Mouse (Mus musculus): ENCODE data around the gene 2310011J03Rik. TPM values are rescaled to one million over a fixed set of nuclear protein-coding genes. Genes with fewer than 3 reads are reported as not detected.
A peak's percentile ranks its signal among the peaks of the same experiment; 100 is the strongest.

The 2310011J03Rik gene
- total and polyA plus RNA-seq, 3 experiments: 13.3 to 27.3 (median 14.5) TPM

GRCm38 (mm10) chr10:80311560-80311959, 8.8 kb downstream of the 2310011J03Rik start:
- Histone ChIP-seq H3K9ac (ENCODE audit: low read depth, low read length) (no peak overlapping the region), H3K36me3 (ENCODE audit: control insufficient read depth, insufficient read depth, low read length) (no peaks in the 10 kb centered on the region), H3K27ac (no peak overlapping the region), H3K79me2 (replicated peaks; ENCODE audit: control insufficient read depth, insufficient read depth, low read length) (no peaks in the 10 kb centered on the region), H3K27me3 (ENCODE audit: control insufficient read depth, insufficient read depth, low read length) (no peaks in the 10 kb centered on the region), H3K4me1 (ENCODE audit: control insufficient read depth, insufficient read depth, low read length) (no peaks in the 10 kb centered on the region; the same call in 1 of the 2 replicates), H3K4me3 (no peak overlapping the region)
- no peak for TF ChIP-seq CTCF (IDR thresholded peaks at IDR 0.05)
- no peak for TF ChIP-seq EP300 (IDR thresholded peaks at IDR 0.05; ENCODE audit: insufficient read depth, low read depth, low read length)
- TF ChIP-seq POLR2A (IDR thresholded peaks at IDR 0.05; ENCODE audit: insufficient read depth, low read depth, low read length): no peak
- intact Hi-C loops (cut with DNase I): no loop called here
- WGBS: 79% methylated on average over 16 of the region's 16 CpGs
- no peak for DNase-seq

GRCm38 (mm10) chr10:80304862-80305261, 15.5 kb downstream of the 2310011J03Rik start:
- TF ChIP-seq EP300 (IDR thresholded peaks at IDR 0.05; ENCODE audit: insufficient read depth, low read depth, low read length) (no peak), POLR2A (IDR thresholded peaks at IDR 0.05; ENCODE audit: insufficient read depth, low read depth, low read length) (no peak), CTCF (IDR thresholded peaks at IDR 0.05) (no peak)
- Histone ChIP-seq H3K79me2 (replicated peaks; ENCODE audit: control insufficient read depth, insufficient read depth, low read length) (no peaks in the 10 kb centered on the region), H3K4me3 (no peak overlapping the region), H3K27ac (no peak overlapping the region), H3K9ac (ENCODE audit: low read depth, low read length) (no peak overlapping the region), H3K27me3 (ENCODE audit: control insufficient read depth, insufficient read depth, low read length) (peaks cover 3% of the 10 kb centered on the region; the same call in 1 of the 2 replicates), H3K4me1 (ENCODE audit: control insufficient read depth, insufficient read depth, low read length) (peaks cover 5% of the 10 kb centered on the region), H3K36me3 (ENCODE audit: control insufficient read depth, insufficient read depth, low read length) (no peaks in the 10 kb centered on the region)
- 24% methylated on average over 25 of the region's 25 CpGs for WGBS
- no peak for DNase-seq
- intact Hi-C loops (cut with DNase I): no loop called here

- H3K36me3 ChIP-seq (ENCODE audit: control insufficient read depth, insufficient read depth, low read length): no peaks in the 10 kb centered on the region
- H3K27ac ChIP-seq: no peak overlapping the region
- intact Hi-C loops (cut with DNase I): no loop called here
- no peak overlapping the region for H3K4me3 ChIP-seq
- peaks cover 5% of the 10 kb centered on the region for H3K4me1 ChIP-seq (ENCODE audit: control insufficient read depth, insufficient read depth, low read length)
- H3K27me3 ChIP-seq (ENCODE audit: control insufficient read depth, insufficient read depth, low read length): peaks cover 3% of the 10 kb centered on the region; the same call in 1 of the 2 replicates
- WGBS: 40% methylated on average over 12 of the region's 12 CpGs
- no peak for TF ChIP-seq EP300 (IDR thresholded peaks at IDR 0.05; ENCODE audit: insufficient read depth, low read depth, low read length)
- TF ChIP-seq POLR2A (IDR thresholded peaks at IDR 0.05; ENCODE audit: insufficient read depth, low read depth, low read length): no peak
- TF ChIP-seq CTCF (IDR thresholded peaks at IDR 0.05): no peak
- H3K9ac ChIP-seq (ENCODE audit: low read depth, low read length): no peak overlapping the region
- DNase-seq: no peak
- no peaks in the 10 kb centered on the region for H3K79me2 ChIP-seq (replicated peaks; ENCODE audit: control insufficient read depth, insufficient read depth, low read length)
Observed at GRCm38 (mm10) chr10:80304458-80304857, 15.9 kb downstream of the 2310011J03Rik start.

GRCm38 (mm10) chr10:80302471-80302881, 17.9 kb downstream of the 2310011J03Rik start:
- no peak overlapping the region for H3K4me3 ChIP-seq
- no peaks in the 10 kb centered on the region for H3K36me3 ChIP-seq (ENCODE audit: control insufficient read depth, insufficient read depth, low read length)
- no peaks in the 10 kb centered on the region for H3K79me2 ChIP-seq (replicated peaks; ENCODE audit: control insufficient read depth, insufficient read depth, low read length)
- TF ChIP-seq POLR2A (IDR thresholded peaks at IDR 0.05; ENCODE audit: insufficient read depth, low read depth, low read length) (0 out of 2 replicates have a peak, but pooled peaks have one; percentile 18), EP300 (IDR thresholded peaks at IDR 0.05; ENCODE audit: insufficient read depth, low read depth, low read length) (no peak), CTCF (IDR thresholded peaks at IDR 0.05) (0 out of 2 replicates have a peak, but pooled peaks have one; percentile 12)
- peak; percentile 88 for DNase-seq
- H3K27ac ChIP-seq: peak overlapping the region; percentile 54
- peaks cover 3% of the 10 kb centered on the region; the same call in 1 of the 2 replicates for H3K27me3 ChIP-seq (ENCODE audit: control insufficient read depth, insufficient read depth, low read length)
- WGBS: 24% methylated on average over 9 of the region's 9 CpGs
- intact Hi-C loops (cut with DNase I): no loop called here
- H3K9ac ChIP-seq (ENCODE audit: low read depth, low read length): no peak overlapping the region
- peaks cover 5% of the 10 kb centered on the region for H3K4me1 ChIP-seq (ENCODE audit: control insufficient read depth, insufficient read depth, low read length)

GRCm38 (mm10) chr10:80302082-80302355, 18.3 kb downstream of the 2310011J03Rik start:
- TF ChIP-seq EP300 (IDR thresholded peaks at IDR 0.05; ENCODE audit: insufficient read depth, low read depth, low read length): no peak
- TF ChIP-seq CTCF (IDR thresholded peaks at IDR 0.05): no peak
- no peak for TF ChIP-seq POLR2A (IDR thresholded peaks at IDR 0.05; ENCODE audit: insufficient read depth, low read depth, low read length)
- Histone ChIP-seq H3K9ac (ENCODE audit: low read depth, low read length) (0 out of 2 replicates have a peak overlapping the region, but pooled peaks have one; percentile 0), H3K27me3 (ENCODE audit: control insufficient read depth, insufficient read depth, low read length) (peaks cover 3% of the 10 kb centered on the region; the same call in 1 of the 2 replicates), H3K79me2 (replicated peaks; ENCODE audit: control insufficient read depth, insufficient read depth, low read length) (no peaks in the 10 kb centered on the region), H3K4me3 (no peak overlapping the region), H3K27ac (peak overlapping the region; percentile 54), H3K36me3 (ENCODE audit: control insufficient read depth, insufficient read depth, low read length) (no peaks in the 10 kb centered on the region), H3K4me1 (ENCODE audit: control insufficient read depth, insufficient read depth, low read length) (peaks cover 5% of the 10 kb centered on the region)
- intact Hi-C loops (cut with DNase I): no loop called here
- 49% methylated on average over 5 of the region's 5 CpGs for WGBS
- DNase-seq: no peak

- Histone ChIP-seq H3K9ac (ENCODE audit: low read depth, low read length) (no peak overlapping the region), H3K79me2 (replicated peaks; ENCODE audit: control insufficient read depth, insufficient read depth, low read length) (no peaks in the 10 kb centered on the region), H3K27ac (peak overlapping the region; percentile 54), H3K4me1 (ENCODE audit: control insufficient read depth, insufficient read depth, low read length) (peaks cover 5% of the 10 kb centered on the region), H3K4me3 (no peak overlapping the region), H3K36me3 (ENCODE audit: control insufficient read depth, insufficient read depth, low read length) (no peaks in the 10 kb centered on the region), H3K27me3 (ENCODE audit: control insufficient read depth, insufficient read depth, low read length) (peaks cover 3% of the 10 kb centered on the region; the same call in 1 of the 2 replicates)
- intact Hi-C loops (cut with DNase I): no loop called here
- no peak for TF ChIP-seq EP300 (IDR thresholded peaks at IDR 0.05; ENCODE audit: insufficient read depth, low read depth, low read length)
- TF ChIP-seq POLR2A (IDR thresholded peaks at IDR 0.05; ENCODE audit: insufficient read depth, low read depth, low read length): no peak
- no peak for TF ChIP-seq CTCF (IDR thresholded peaks at IDR 0.05)
- 73% methylated on average over 9 of the region's 10 CpGs for whole genome bisulfite sequencing
- no peak for DNase-seq
Observed at GRCm38 (mm10) chr10:80301256-80302081, 18.9 kb downstream of the 2310011J03Rik start.
